Mouse (Mus musculus) G1E-ER4 (cell line): ENCODE data around the gene Klrb1b. TPM values are rescaled to one million over a fixed set of nuclear protein-coding genes. Genes with fewer than 3 reads are reported as not detected.

ENCODE experiments used
- GATA1 ChIP-seq: IDR thresholded peaks from one replicate; pipeline ENCODE4 v1.8.0; 2012; ENCODE audit warnings: low read length, inconsistent platforms
- polyA plus RNA-seq: library from polyadenylated mRNA; stranded (reverse); fragments of >175 nt; gene quantifications from 2 replicates; pipeline ENCODE4 v1.2.3, GENCODE M21; 2012

Klrb1b gene
- polyA plus RNA-seq, 1 experiment, result not detected

DNA sequence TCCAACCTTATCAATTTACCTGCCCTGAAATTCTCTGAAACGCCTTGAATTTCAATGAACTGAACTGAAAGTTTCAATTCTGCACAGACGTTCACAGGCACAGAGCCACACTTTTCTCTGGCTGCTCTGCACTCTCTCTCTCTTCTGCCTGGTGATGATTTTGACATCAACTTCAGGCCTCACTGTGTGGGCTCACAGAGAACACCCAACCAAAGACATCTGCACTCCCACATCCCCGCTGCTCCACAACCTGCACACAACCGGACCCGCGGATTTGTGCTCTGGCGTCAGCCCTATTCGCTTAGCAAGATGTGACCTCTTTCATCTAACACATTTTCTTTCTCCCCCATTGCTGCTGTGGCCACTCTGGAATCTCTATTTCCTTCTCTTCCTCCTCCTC is 18.0 kb upstream of the Klrb1b start:
- TF ChIP-seq GATA1, result no peak

DNA sequence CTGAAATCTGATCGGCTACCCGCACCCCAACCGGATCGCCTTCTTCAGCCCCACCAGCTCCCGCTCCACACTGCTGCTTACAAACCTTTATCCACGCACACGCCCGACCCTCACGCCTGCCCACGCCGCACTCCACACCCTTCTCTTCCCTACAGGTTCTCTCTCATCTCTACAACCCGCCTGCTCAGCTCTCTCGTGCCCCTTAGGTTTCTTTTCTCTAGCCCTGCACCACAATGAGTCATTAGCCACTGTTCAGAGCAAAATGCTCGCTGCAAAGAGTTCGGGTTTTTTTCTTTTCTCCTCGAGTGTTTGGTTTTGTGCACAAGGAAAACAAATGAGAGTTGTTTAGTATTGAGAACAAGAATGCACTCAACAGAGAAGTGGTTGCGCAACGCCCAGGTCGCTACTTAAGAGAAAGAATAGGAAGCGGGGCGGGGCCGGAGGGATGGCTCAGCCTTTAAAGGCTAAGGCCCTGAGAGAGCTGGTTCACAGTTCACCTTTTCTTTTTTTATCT is 17.4 kb upstream of the Klrb1b start:
- TF ChIP-seq GATA1, result no peak

DNA sequence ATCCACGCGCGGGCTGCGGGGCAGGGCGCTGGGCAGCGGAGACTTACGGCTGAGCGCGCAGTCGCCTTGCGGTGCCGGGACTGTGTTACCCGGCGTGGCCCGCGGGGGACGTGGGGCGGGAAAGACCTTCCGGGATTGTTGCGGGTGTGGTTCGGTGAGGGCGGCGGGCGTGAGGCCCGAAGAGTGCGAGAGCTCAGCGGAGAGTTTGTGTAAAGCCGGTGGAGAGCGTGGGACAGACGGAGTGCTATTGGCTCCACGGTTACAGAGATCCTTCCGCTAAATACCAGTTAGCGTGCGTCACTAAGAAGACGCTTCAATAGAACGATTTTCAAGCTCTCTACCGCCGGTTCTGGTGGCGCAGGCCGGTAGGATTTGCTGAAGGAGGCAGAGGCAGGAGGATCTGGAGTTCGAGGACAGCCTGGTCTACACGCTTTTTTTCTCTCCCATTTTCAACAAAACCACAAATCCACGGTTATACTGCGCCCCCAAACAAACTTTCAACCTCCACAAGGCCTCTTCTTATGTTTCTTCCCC is 16.9 kb upstream of the Klrb1b start:
- no peak for TF ChIP-seq GATA1

DNA sequence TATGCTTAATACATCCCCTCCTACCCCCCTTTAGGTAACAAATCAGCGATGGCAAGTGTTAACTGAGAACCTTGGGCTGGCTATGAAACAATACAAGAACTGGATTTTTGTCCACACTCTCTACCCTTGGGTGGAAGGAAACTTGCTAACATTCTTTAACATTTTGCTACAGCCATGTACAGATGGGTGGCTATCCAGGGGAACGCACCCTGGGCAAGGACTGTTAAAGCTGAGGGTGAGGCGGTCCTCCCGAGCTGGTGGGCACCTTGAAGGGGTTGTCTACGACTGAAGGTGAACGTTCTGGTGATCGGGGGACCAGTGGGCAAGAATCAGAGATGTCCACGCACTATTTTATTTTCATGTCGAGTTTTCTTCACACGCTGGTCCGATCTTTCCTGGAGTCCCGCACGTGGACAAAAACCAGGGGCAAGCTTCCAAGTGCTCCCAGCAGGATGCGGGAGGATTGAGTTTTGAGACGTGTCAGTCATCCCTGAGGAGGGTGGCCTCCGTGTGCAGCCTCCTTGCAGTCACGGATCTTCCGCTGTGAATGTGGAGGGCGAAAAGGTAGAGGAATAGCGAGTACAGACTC is 16.3 kb upstream of the Klrb1b start:
- no peak for TF ChIP-seq GATA1

DNA sequence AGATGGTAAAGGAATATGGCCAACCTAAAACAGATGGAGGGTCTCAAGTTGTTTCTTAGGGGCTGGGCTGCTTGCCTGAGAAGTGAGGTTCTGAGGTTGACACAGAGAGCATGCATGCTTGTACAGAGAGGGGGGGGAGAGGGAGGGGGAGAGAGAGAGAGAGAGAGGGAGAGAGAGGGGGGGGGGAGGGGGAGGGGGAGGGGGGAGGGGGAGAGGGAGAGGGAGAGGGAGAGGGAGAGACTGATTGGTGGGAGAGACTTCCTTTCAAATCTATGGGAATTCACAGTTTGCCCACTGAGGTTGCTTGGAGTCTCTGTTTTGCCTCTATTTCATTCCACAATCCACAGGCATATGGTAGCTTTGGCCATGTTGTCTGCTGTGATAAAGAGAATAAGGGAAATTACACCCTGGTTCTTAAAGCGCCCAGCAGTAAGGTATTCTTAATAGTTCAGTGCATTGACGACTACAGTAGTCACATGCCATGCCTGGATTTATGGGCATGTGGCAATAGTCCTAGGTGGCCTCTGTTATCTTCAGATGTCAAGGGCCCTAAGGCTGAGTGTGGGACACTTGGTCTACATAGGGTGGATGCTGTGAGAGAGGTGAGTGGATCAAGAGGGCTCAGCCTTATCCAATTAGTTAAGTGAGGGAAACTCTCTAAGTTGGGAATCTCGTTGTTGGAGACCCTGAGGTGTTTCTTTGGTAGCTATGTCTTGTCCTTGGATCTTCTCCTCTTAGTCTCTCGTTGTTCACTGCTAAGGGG is 15.4 kb upstream of the Klrb1b start:
- no peak for TF ChIP-seq GATA1

DNA sequence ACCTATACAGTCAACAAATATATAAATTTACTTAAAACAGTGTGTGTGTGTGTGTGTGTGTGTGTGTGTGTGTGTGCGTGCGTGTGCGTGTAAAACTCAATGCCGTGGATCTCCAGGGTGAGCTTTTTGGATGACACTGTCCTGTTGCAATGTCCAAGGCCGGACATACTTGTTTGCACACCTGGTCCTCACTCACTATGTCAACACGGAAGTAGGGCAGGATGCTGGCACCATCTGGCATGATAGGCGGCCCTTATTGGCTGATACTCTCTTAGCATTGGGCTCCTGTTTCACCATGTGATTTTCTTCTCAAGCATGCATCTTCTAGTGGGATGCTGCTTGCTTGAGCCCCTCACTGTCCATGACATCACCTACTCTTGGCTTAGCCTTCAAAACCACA is 13.8 kb upstream of the Klrb1b start:
- no peak for TF ChIP-seq GATA1

DNA sequence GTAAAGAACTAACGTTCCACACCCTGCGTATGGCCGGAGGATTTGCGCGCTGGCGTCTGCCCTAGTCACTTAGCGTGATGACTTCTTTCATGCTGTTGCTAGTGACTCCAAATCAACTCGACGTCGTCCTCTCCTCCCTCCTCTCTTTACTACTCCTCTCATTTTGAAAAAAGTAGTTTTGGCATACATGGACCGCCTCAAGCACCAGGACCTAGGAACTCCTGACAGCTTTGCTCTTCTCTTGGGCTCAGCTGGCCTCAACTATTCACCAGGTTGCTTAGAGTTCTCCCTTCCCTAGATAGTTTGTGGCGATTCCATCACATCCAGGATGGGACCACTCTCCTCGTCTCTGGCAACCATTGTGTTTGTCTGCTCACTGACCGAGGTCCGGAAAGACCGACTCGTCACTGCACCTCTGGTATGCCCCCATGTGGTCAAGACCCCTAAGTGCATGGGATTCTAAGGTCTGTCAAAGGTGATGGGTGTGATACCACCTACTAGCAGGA is 13.2 kb upstream of the Klrb1b start:
- TF ChIP-seq GATA1, result no peak

DNA sequence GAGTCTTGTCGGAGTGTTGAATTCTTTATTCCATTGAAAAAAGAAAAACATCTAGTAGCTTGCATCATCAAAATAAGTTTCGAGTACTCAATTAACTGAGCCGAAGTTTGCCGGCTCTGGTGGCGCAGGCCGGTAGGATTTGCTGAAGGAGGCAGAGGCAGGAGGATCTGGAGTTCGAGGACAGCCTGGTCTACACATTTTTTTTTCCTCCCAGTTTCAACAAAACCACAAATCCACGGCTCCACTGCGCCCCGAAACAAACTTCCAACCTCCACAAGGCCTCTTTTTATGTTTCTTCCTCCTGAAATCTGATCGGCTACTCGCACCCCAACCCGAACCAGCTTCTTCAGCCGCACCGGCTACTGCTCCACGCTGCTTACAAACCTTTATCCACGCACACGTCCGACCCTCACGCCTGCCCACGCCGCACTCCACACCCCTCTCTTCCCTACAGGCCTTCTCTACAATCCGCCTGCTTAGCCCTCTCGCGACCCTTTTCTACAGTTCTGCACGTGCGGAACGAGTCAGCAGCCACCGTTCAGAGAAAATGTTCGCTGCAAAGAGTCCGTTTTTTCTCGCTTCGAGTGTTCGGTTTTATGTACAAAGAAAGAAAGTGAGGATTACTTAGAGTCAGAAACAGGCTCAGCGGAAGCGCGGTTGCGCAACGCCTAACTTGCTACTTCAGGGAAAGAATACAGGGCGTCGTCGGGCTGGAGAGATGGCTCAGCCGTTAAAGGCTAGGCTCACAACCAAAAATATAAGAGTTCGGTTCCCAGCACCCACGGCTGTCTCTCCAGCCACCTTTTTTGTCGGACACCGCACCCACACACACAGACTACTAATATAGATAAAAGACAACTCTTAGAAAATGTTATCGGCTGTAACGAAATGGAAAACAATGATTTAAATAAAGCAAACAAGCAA is 12.5 kb upstream of the Klrb1b start:
- no peak for TF ChIP-seq GATA1

DNA sequence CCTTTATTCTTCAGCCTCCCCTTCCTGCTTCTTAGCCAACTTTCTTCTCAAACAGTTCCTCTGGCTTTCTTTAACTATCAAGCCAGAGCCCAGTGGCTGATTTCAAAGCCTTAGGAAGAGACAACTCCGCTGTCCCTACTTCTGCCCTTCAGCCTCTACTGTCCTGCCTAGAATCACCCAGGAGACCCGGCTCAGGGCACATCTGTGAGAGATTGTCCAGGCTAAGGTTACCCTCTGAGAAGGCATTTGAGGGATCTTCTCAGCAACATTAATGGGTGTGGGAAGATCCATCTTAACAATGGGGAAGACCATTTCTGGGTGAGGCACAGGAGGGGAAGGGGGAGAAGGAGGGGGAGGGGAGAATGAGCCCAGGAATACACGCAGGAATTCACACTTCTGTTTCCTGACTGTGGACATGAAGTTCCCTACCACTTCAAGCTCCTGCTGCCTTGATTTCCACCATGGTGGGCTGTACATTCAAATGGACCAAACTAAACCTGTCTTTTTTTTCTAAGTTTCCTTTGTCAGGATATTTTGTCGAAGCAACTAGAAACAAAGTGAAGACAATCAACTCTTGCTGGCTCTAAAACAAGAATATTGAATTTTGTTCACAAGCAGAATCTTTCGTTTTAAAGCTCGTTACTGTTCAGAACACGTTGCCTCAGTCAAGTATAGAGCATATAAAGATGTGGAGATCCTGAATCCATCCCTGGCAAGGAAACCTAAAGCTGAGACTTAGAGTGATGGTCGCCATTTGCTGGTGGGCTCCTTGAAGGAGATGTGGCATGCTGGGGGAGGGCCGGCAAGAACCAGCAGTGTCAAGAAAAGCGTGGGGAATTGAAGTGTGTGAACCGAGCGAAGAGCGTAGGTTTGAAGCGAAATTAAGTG is 11.6 kb upstream of the Klrb1b start:
- no peak for TF ChIP-seq GATA1

DNA sequence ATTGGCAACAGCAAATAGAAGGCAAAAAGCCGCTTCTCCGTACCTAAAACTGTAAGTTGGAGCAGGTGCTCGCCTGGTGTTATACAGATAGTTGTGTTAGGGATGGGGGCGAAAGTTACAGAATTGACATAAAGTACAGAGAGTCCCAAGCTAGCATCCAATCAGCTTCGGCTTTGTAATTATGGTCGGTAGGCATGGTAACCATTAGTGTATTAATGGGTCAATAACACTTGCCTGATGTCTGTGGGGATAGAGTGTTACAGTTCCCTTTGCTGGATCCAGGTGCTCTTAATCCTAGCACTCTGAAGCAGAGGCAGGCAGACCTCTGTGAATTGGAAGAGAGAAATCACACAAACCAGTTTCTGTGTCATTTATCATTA is 10.8 kb upstream of the Klrb1b start:
- no peak for TF ChIP-seq GATA1

DNA sequence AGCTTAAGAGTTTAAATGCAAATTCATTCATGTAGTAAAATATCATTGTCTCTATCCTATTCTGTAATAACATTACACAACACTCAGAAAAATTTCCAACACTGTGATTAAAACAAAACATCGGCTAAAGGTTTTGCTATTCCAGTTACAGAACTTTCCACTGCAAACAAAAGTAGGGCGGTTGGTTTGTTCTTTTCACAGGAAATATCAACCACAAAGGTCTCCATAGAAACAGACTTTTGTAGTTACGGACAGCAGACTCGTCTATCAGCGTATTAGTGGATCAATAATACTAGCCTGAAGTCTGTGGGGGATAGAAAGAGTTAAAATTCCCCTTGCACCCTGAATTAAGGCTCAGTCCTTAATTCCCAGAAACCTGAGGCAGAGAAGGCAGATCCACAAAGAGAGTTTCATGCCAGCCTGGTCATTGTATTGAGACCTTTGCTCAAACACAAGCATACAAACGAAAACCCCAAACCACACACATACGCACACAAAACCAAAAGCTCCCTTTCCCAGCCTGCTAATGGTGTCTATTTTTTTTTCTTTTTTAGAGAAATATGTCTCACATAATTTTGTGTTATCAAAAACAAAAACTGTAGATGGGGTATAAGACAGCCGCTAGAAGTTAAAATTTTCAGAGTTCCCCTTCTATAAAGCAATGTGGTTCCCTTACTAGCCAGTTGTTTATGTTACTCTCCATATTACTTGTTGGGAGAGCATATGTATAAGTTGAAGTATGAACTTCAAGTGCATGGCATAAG is 10.2 kb upstream of the Klrb1b start:
- TF ChIP-seq GATA1, result no peak

DNA sequence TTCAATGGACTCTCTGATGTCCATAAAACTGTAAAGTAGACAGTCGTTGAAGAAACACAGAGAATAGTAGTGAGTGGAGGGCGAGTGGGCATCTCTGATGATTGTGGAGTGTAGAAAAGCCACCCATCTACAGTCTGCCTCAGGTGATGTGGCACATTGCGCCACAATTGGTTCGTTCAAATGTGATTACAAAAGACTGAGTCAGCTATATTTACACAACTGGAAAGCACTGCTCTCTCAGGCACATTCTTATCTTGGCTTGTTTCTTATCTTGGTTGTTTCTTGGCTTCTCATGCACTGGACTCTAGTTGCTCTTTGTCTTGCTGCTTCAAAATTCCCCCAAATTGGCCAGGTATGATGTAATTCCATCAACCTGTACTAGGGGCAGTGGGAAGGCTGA is 9.4 kb upstream of the Klrb1b start:
- TF ChIP-seq GATA1, result no peak

DNA sequence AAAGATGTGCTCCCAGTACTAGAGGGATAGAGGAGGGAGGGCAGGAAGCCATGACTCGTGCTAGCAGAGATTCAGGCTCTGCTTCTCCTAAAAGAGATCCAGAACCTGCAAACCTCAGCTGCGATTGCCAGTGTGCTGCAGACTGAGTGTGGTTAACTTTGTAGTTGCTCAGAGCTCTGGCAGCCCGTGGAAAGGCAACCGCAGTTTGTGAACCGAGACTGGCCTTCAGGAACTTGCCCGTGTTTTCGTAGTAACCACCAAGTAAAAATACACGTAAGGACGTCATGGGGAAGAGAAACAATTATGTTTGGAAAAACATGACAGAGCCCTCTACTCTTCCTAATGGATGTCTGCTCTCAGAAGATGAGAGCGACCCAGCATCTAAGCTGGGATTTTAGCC is 6.9 kb upstream of the Klrb1b start:
- no peak for TF ChIP-seq GATA1

DNA sequence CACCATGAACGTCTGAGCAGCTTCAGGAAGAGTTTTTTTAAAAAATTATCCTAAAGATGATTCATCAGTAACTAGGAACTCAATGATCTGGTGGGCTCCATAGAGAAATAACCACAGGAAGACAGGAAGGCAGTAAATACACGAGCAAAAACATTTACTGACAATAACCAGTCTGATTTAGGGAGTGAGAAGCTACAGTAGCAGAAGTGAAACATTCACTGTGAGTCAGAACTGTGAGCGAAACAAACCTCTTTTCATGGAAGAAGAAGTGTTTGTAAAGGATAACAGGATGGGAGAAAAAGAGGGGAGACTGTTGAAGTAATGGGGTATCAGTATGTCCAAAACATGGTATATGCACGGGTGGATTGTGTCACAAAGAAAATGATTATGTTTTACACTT is 3.7 kb upstream of the Klrb1b start:
- TF ChIP-seq GATA1, result no peak

DNA sequence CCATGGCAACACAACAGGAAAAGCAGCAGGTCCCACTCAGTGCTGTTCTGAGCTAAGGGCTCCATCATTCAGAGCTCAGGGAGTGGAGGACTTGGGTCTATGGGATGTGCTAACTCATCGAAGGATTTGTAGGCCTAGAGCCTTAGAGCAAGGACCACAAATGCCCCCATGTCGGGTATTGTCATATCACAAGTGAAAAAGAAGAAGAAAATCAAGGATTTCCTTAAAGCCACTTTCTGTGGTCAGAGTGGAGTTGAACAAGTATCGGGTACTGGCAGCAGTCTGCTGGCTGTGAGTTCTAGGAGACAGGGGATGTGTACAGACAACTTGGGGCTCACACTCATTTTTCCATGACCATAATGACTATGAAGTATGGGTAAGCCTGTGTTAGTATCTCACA is 650 bp upstream of the Klrb1b start:
- TF ChIP-seq GATA1, result no peak
